Mouse (Mus musculus) Muller cell, postnatal 12 days (primary cell): ENCODE measurements around the gene Mapk8ip3.

Source experiments
- DNase-seq: peaks from one replicate; pipeline ENCODE4 v3.0.0-alpha.2; 2015; ENCODE audit errors: inconsistent ontology term

The Mapk8ip3 gene

DNA sequence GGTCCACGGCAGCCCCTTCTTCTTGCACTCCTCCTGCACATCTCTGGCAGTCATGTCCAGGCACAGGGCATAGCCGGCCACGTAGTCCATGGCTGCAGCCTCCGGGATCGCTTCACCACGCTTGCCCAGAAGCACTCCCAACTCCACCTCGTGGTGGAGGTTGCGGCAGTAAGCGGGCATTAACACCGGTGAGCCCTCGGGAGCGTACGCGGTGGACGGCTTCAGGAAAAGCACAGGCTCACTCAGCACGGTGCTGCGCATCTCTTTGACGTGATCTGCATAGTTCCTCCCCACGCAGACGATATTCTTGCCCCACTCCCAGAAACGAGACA, 87.1 kb downstream of the Mapk8ip3 start:
- DNase-seq, result no peak

DNA sequence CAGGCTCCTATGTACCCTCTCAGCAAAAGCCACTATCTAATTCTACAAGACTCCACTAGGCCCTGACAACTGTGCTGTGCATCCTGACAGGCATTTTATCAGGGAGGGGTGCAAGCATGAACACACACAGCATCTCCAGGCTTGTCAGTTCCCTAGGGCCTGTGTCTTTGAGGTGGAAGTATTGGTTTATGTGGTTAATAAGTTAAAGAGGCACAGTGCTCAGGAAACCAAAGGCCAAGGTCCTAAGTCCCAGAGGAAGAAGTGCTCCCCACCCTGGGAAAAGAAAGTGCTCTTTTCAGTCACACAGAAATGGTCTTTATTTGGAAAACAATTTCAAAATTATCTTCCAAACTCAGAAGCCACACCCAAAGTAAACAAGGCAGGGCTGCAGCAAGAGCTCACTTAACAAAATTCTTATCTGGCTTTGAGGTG, 88.2 kb downstream of the Mapk8ip3 start:
- no peak for DNase-seq

DNA sequence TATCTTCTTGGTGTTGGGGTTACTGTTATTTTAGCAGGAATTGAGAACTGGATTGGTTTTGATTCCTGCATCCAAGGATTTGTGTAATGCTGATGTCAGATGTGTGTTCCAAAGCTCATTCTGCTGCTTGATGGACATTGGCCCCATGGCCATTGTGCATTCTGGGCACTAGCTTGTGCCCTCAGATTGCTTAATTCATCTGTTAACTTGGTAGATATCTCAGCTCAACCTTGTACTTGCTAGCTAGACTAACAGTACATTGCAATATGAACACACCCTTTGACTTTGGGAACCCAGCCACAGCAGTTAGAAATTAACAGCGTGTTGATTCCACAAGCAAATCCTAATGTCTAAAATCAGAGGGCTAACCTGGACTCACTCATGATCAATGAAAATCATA, 89.4 kb downstream of the Mapk8ip3 start:
- DNase-seq, result no peak

DNA sequence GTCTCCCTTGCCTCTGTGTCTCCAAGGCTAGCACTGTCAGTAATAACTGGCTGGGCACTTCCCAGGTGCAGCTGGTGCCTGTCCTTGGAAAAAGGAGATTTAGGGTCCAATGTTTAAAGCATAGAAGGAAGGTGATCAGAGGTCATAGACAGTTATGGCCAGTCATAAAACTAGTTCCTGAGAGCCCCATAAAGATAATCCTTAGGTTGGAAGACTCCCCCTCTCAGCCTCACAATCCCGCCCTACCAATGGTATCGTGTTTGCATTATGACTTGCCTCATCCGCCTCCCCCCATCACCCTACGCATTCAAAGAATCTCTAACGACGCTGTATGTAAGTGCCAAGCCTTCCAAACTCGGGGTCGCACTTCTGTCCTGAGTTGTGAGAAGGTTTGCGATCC, 92.3 kb downstream of the Mapk8ip3 start:
- no peak for DNase-seq

DNA sequence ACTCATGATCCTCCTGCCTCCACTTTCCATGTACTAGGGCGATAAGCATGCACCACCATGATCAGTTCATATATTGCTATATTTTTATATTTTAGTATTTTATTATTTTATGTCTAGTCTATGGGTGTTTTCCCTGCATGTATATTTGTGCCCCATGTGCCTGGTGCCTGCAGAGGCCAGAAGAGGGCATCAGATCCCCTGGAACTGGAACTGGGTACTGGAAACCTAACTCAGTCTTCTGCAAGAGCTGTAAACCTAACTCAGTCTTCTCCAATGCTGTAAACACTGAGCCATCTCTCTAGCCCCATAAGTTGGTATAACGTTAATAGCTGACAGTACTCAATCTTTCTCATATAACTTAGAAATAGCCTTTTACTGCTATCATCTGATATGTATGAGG, 94.1 kb downstream of the Mapk8ip3 start:
- DNase-seq, result no peak
